Mouse (Mus musculus): ENCODE data around the gene Ncmap. TPM values are rescaled to one million over a fixed set of nuclear protein-coding genes. Genes with fewer than 3 reads are reported as not detected.

Ncmap gene
- polyA plus RNA-seq, 1 experiment, result 10.4 TPM

- DNase-seq (ENCODE audit: low spot score), result no peak
These were observed 45.5 kb downstream of the Ncmap start for GRCm38 (mm10) chr4:135352326-135353065.

GRCm38 (mm10) chr4:135337376-135337942 is 60.6 kb downstream of the Ncmap start:
- no peak for DNase-seq (ENCODE audit: low spot score)

- no peak for DNase-seq (ENCODE audit: low spot score)
These were observed 62.0 kb downstream of the Ncmap start for GRCm38 (mm10) chr4:135336023-135336357.

- DNase-seq (ENCODE audit: low spot score), result no peak
These were observed 62.6 kb downstream of the Ncmap start for GRCm38 (mm10) chr4:135335327-135336022.

GRCm38 (mm10) chr4:135326469-135326868 is 71.6 kb downstream of the Ncmap start:
- DNase-seq (ENCODE audit: low spot score), result no peak

- DNase-seq (ENCODE audit: low spot score), result no peak
These were observed 72.0 kb downstream of the Ncmap start for GRCm38 (mm10) chr4:135326046-135326445.

- no peak for DNase-seq (ENCODE audit: low spot score)
These were observed 75.0 kb downstream of the Ncmap start for GRCm38 (mm10) chr4:135323021-135323420.

Other genes with a start within 250 kb of the Ncmap start
- gene Clic4, start 125.4 kb downstream of the Ncmap start, polyA plus RNA-seq (2012; rRNA removed), result 151 and 185 TPM in 2 replicates
- 72.7 and 112 TPM in 2 replicates for gene Srrm1, start 44.9 kb downstream of the Ncmap start, polyA plus RNA-seq (2012; rRNA removed)
- 18.7 and 20.4 TPM in 2 replicates for gene Rcan3, start 35.6 kb upstream of the Ncmap start, polyA plus RNA-seq (2012; rRNA removed)
- 1.3 and 1.4 TPM in 2 replicates for gene Stpg1, start 96.6 kb upstream of the Ncmap start, polyA plus RNA-seq (2012; rRNA removed)
- gene Nipal3, start 96.8 kb upstream of the Ncmap start, polyA plus RNA-seq (2012; rRNA removed), result 26.9 and 40.9 TPM in 2 replicates
- 63.4 and 78.8 TPM in 2 replicates for gene Grhl3, start 175.4 kb upstream of the Ncmap start, polyA plus RNA-seq (2012; rRNA removed)

Data from urinary bladder, adult 2 months (tissue).